Mouse (Mus musculus) intestine, embryonic 16.5 days (tissue): ENCODE results near the gene Fam160b1. TPM values are rescaled to one million over a fixed set of nuclear protein-coding genes. Genes with fewer than 3 reads are reported as not detected.

Experiments
- ATAC-seq: fragments of 200-750 bp; cut with Nextera tagmentation; 2 replicates; pipeline ENCODE4 v1.8.0; 2017; ENCODE audit warnings: moderate TSS enrichment, moderate library complexity
- H3K27ac ChIP-seq: fragments of 300-500 bp; sonication (generic); 2 replicates; pipeline ENCODE4 v1.5.1; 2014; ENCODE audit warnings: mild to moderate bottlenecking, low read length
- H3K27me3 ChIP-seq: fragments of 300-500 bp; sonication (generic); replicated peaks from 2 replicates; pipeline ENCODE4 v1.6.1; 2014; ENCODE audit warnings: low read length, control low read depth, mixed read lengths; ENCODE audit not compliant: control insufficient read depth, insufficient read depth
- H3K36me3 ChIP-seq: fragments of 300-500 bp; sonication (generic); 2 replicates; pipeline ENCODE4 v1.6.1; 2014; ENCODE audit warnings: low read length, control low read depth; ENCODE audit not compliant: control insufficient read depth, insufficient read depth
- H3K4me1 ChIP-seq: fragments of 300-500 bp; sonication (generic); 2 replicates; pipeline ENCODE4 v1.6.1; 2014; ENCODE audit warnings: low read length, control low read depth, mixed read lengths; ENCODE audit not compliant: control insufficient read depth, insufficient read depth
- H3K4me2 ChIP-seq: fragments of 300-500 bp; sonication (generic); 2 replicates; pipeline ENCODE4 v1.6.1; 2014; ENCODE audit warnings: low read depth, low read length, control low read depth
- H3K4me3 ChIP-seq: fragments of 300-500 bp; sonication (generic); 2 replicates; pipeline ENCODE4 v1.5.1; 2014; ENCODE audit warnings: mild to moderate bottlenecking, low read length
- H3K9ac ChIP-seq: fragments of 300-500 bp; sonication (generic); 2 replicates; pipeline ENCODE4 v1.6.1; 2014; ENCODE audit warnings: low read depth, low read length
- H3K9me3 ChIP-seq: fragments of 300-500 bp; sonication (generic); 2 replicates; pipeline ENCODE4 v1.6.1; 2016; ENCODE audit warnings: low read length, control low read depth; ENCODE audit not compliant: control insufficient read depth
- WGBS: fragments of 180-500 bp; shearing (Covaris S2); extraction: QIAGEN DNeasy Blood & Tissue Kit; methylation state at CpG from one replicate; pipeline ENCODE4 v1.1.7; 2014; 5-methylcytosine and 5-hydroxymethylcytosine counted together
- polyA plus RNA-seq: library from polyadenylated mRNA; unstranded; fragments of >200 nt; fragmentation: Nextera tagmentation; extraction: Ambion mirVana; gene quantifications from 2 replicates; pipeline ENCODE4 v1.2.1, GENCODE M21; 2015

The Fam160b1 gene
- polyA plus RNA-seq, 1 experiment from 2014 or later = 9.9 TPM

GRCm38 (mm10) chr19:57339281-57339864 is 21.1 kb upstream of the Fam160b1 start:
- Histone ChIP-seq H3K9me3 (no peaks in the 10 kb centered on the region), H3K4me2 (no peak overlapping the region), H3K27me3 (no peaks in the 10 kb centered on the region), H3K9ac (no peak overlapping the region), H3K4me3 (no peak overlapping the region), H3K4me1 (peaks cover 3% of the 10 kb centered on the region; the same call in 1 of the 2 replicates), H3K27ac (no peak overlapping the region), H3K36me3 (no peaks in the 10 kb centered on the region)
- ATAC-seq = no peak
- WGBS = 78% methylated on average over 13 of the region's 13 CpGs

- Histone ChIP-seq H3K9ac (no peak overlapping the region), H3K27ac (no peak overlapping the region), H3K9me3 (no peaks in the 10 kb centered on the region), H3K4me2 (no peak overlapping the region), H3K4me1 (no peaks in the 10 kb centered on the region), H3K4me3 (no peak overlapping the region), H3K27me3 (no peaks in the 10 kb centered on the region), H3K36me3 (no peaks in the 10 kb centered on the region)
- no peak for ATAC-seq
- WGBS = 73% methylated on average over 8 of the region's 8 CpGs
Measured at GRCm38 (mm10) chr19:57340900-57341742, 19.4 kb upstream of the Fam160b1 start.

- Histone ChIP-seq H3K27ac (no peak overlapping the region), H3K4me3 (no peak overlapping the region), H3K9ac (no peak overlapping the region), H3K4me1 (no peaks in the 10 kb centered on the region), H3K4me2 (no peak overlapping the region), H3K27me3 (no peaks in the 10 kb centered on the region), H3K36me3 (no peaks in the 10 kb centered on the region), H3K9me3 (no peaks in the 10 kb centered on the region)
- WGBS = 70% methylated on average over 5 of the region's 5 CpGs
- ATAC-seq = no peak
Measured at GRCm38 (mm10) chr19:57343860-57344259, 16.6 kb upstream of the Fam160b1 start.

- WGBS = 67% methylated on average over 1 of the region's 1 CpGs
- Histone ChIP-seq H3K27ac (no peak overlapping the region), H3K4me2 (no peak overlapping the region), H3K4me3 (no peak overlapping the region), H3K27me3 (no peaks in the 10 kb centered on the region), H3K9me3 (no peaks in the 10 kb centered on the region), H3K9ac (no peak overlapping the region), H3K4me1 (no peaks in the 10 kb centered on the region), H3K36me3 (no peaks in the 10 kb centered on the region)
- no peak for ATAC-seq
Measured at GRCm38 (mm10) chr19:57344678-57345077, 15.8 kb upstream of the Fam160b1 start.

GRCm38 (mm10) chr19:57349096-57349495 is 11.4 kb upstream of the Fam160b1 start:
- Histone ChIP-seq H3K4me3 (no peak overlapping the region), H3K27me3 (no peaks in the 10 kb centered on the region), H3K4me2 (no peak overlapping the region), H3K27ac (no peak overlapping the region), H3K36me3 (no peaks in the 10 kb centered on the region), H3K9ac (no peak overlapping the region), H3K4me1 (no peaks in the 10 kb centered on the region), H3K9me3 (no peaks in the 10 kb centered on the region)
- no peak for ATAC-seq

GRCm38 (mm10) chr19:57352337-57352935 is 8.0 kb upstream of the Fam160b1 start:
- no peaks in the 10 kb centered on the region for H3K36me3 ChIP-seq
- peaks cover 11% of the 10 kb centered on the region; the same call in 1 of the 2 replicates for H3K4me1 ChIP-seq
- no peak overlapping the region for H3K4me2 ChIP-seq
- no peak for ATAC-seq
- no peak overlapping the region for H3K9ac ChIP-seq
- H3K9me3 ChIP-seq = no peaks in the 10 kb centered on the region
- no peak overlapping the region for H3K4me3 ChIP-seq
- H3K27ac ChIP-seq = no peak overlapping the region
- WGBS = 72% methylated on average over 12 of the region's 12 CpGs
- no peaks in the 10 kb centered on the region for H3K27me3 ChIP-seq

- no peaks in the 10 kb centered on the region for H3K9me3 ChIP-seq
- 77% methylated on average over 10 of the region's 10 CpGs for WGBS
- no peaks in the 10 kb centered on the region for H3K27me3 ChIP-seq
- H3K27ac ChIP-seq = no peak overlapping the region
- ATAC-seq = no peak
- H3K4me3 ChIP-seq = no peak overlapping the region
- H3K9ac ChIP-seq = no peak overlapping the region
- peaks cover 11% of the 10 kb centered on the region; the same call in 1 of the 2 replicates for H3K4me1 ChIP-seq
- no peaks in the 10 kb centered on the region for H3K36me3 ChIP-seq
- H3K4me2 ChIP-seq = no peak overlapping the region
Measured at GRCm38 (mm10) chr19:57353228-57353627, 7.3 kb upstream of the Fam160b1 start.

GRCm38 (mm10) chr19:57354050-57354449 is 6.4 kb upstream of the Fam160b1 start:
- 91% methylated on average over 11 of the region's 11 CpGs for WGBS
- no peak overlapping the region for H3K4me2 ChIP-seq
- ATAC-seq = no peak
- peaks cover 18% of the 10 kb centered on the region; the same call in 1 of the 2 replicates for H3K4me1 ChIP-seq
- no peaks in the 10 kb centered on the region for H3K9me3 ChIP-seq
- H3K36me3 ChIP-seq = no peaks in the 10 kb centered on the region
- H3K27ac ChIP-seq = no peak overlapping the region
- H3K9ac ChIP-seq = no peak overlapping the region
- H3K4me3 ChIP-seq = no peak overlapping the region
- no peaks in the 10 kb centered on the region for H3K27me3 ChIP-seq

GRCm38 (mm10) chr19:57354715-57355114 is 5.8 kb upstream of the Fam160b1 start:
- H3K9ac ChIP-seq = no peak overlapping the region
- H3K36me3 ChIP-seq = no peaks in the 10 kb centered on the region
- no peaks in the 10 kb centered on the region for H3K9me3 ChIP-seq
- peaks cover 18% of the 10 kb centered on the region; the same call in 1 of the 2 replicates for H3K4me1 ChIP-seq
- no peak for ATAC-seq
- H3K27me3 ChIP-seq = no peaks in the 10 kb centered on the region
- H3K4me2 ChIP-seq = no peak overlapping the region
- 64% methylated on average over 6 of the region's 6 CpGs for WGBS
- peak overlapping the region; percentile 76 for H3K27ac ChIP-seq
- no peak overlapping the region for H3K4me3 ChIP-seq
